Mouse (Mus musculus): ENCODE results near the gene Aak1. TPM values are rescaled to one million over a fixed set of nuclear protein-coding genes. Genes with fewer than 3 reads are reported as not detected.

Aak1 gene
- total and polyA plus RNA-seq, 3 experiments: 2.8 to 21.0 (median 7.1) TPM

- H3K9ac ChIP-seq (ENCODE audit: insufficient read depth, low read depth): peak overlapping the region; percentile 90
- H3K27ac ChIP-seq (ENCODE audit: insufficient read depth, low read depth): no peak overlapping the region; the same call in 1 of the 2 replicates
- no peaks in the 10 kb centered on the region for H3K9me3 ChIP-seq (replicated peaks; ENCODE audit: low read length)
- peak overlapping the region; percentile 91 for H3K4me2 ChIP-seq (ENCODE audit: insufficient read depth, low read depth, poor library complexity, severe bottlenecking)
- TF ChIP-seq UBTF (IDR thresholded peaks at IDR 0.05; ENCODE audit: low read depth, low read length): peak; percentile 70; the same call in 1 of the 2 replicates
- TF ChIP-seq JUND (conservative IDR thresholded peaks at IDR 0.05; ENCODE audit: low read depth, low read length): no peak
- no peak for TF ChIP-seq GABPA (IDR thresholded peaks at IDR 0.05; ENCODE audit: insufficient replicate concordance, low read depth, low read length)
- TF ChIP-seq MYC (IDR thresholded peaks at IDR 0.05; ENCODE audit: low read depth, low read length): 0 out of 2 replicates have a peak, but pooled peaks have one; percentile 17
- no peak for TF ChIP-seq JUN (IDR thresholded peaks at IDR 0.05; ENCODE audit: insufficient read depth, low read depth, low read length)
- TF ChIP-seq ETS1 (conservative IDR thresholded peaks at IDR 0.05; ENCODE audit: low read depth, low read length): no peak
- 0 out of 2 replicates have a peak, but pooled peaks have one; percentile 17 for TF ChIP-seq MAFK (IDR thresholded peaks at IDR 0.05; ENCODE audit: insufficient replicate concordance, low read length)
- TF ChIP-seq CTCF (conservative IDR thresholded peaks at IDR 0.05 in 1 of 2, IDR thresholded peaks at IDR 0.05 in 1 of 2; ENCODE audit: low read depth in 2 of 2, low read length in 2 of 2): 0 out of 4 replicates have a peak, but pooled peaks of 1 of the 2 experiments have one; percentile 7
- TF ChIP-seq CHD2 (IDR thresholded peaks at IDR 0.05; ENCODE audit: low read length): no peak
- no peak for TF ChIP-seq MEF2A (IDR thresholded peaks at IDR 0.05; ENCODE audit: borderline replicate concordance, low read depth, low read length)
- no peak for TF ChIP-seq USF1 (IDR thresholded peaks at IDR 0.05; ENCODE audit: low read depth, low read length)
- no peak for TF ChIP-seq ZC3H11A (IDR thresholded peaks at IDR 0.05; ENCODE audit: low read depth, low read length)
- H3K36me3 ChIP-seq (replicated peaks in 1 of 2; ENCODE audit: control insufficient read depth in 1 of 2, insufficient read depth in 1 of 2, low read length in 1 of 2): peaks cover 0 to 22% of the 10 kb centered on the region in 2 experiments
- DNase-seq (ENCODE audit: extremely low read depth): no peak
- H3K4me3 ChIP-seq (replicated peaks in 1 of 3; ENCODE audit: low read depth in 2 of 3, low read length in 2 of 3, poor library complexity in 1 of 3): peak overlapping the region; percentile 85 to 92 (median 88)
- peaks cover 10% of the 10 kb centered on the region; the same call in 1 of the 2 replicates for H3K79me2 ChIP-seq (replicated peaks; ENCODE audit: control insufficient read depth, extremely low read depth, insufficient read depth, poor library complexity, severe bottlenecking)
- in situ Hi-C loops (cut with MboI; ENCODE audit: low pct_ligation_motif_present, low pct_unique_long_range_greater_than_20kb, low sequenced_read_pairs): no loop called here
- H3K27me3 ChIP-seq (replicated peaks): no peaks in the 10 kb centered on the region
- dilution Hi-C loops (cut with MboI; ENCODE audit: extremely low pct_ligation_motif_present, extremely low pct_unique_long_range_greater_than_20kb, low sequenced_read_pairs): no loop called here
- peaks cover 2 to 36% of the 10 kb centered on the region in 2 experiments; a peak in 2 of 4 replicates for H3K4me1 ChIP-seq (ENCODE audit: control insufficient read depth in 1 of 2, insufficient read depth in 2 of 2)
These were observed 552 bp downstream of the Aak1 start for GRCm38 (mm10) chr6:86849692-86850445.

GRCm38 (mm10) chr6:86850588-86850987 lies 1.3 kb downstream of the Aak1 start:
- peak overlapping the region; percentile 91 for H3K4me2 ChIP-seq (ENCODE audit: insufficient read depth, low read depth, poor library complexity, severe bottlenecking)
- dilution Hi-C loops (cut with MboI; ENCODE audit: extremely low pct_ligation_motif_present, extremely low pct_unique_long_range_greater_than_20kb, low sequenced_read_pairs) (no loop called here), in situ Hi-C loops (cut with MboI; ENCODE audit: low pct_ligation_motif_present, low pct_unique_long_range_greater_than_20kb, low sequenced_read_pairs) (no loop called here)
- H3K4me1 ChIP-seq (ENCODE audit: control insufficient read depth in 1 of 2, insufficient read depth in 2 of 2): peaks cover 2 to 36% of the 10 kb centered on the region in 2 experiments; a peak in 2 of 4 replicates
- TF ChIP-seq TBP (conservative IDR thresholded peaks at IDR 0.05; ENCODE audit: low read depth, low read length) (no peak), MYC (IDR thresholded peaks at IDR 0.05; ENCODE audit: low read depth, low read length) (no peak), MAZ (IDR thresholded peaks at IDR 0.05; ENCODE audit: low read depth, low read length) (no peak), POLR2A (IDR thresholded peaks at IDR 0.05; ENCODE audit: low read depth, low read length) (no peak), HCFC1 (IDR thresholded peaks at IDR 0.05; ENCODE audit: low read depth, low read length) (no peak), JUND (conservative IDR thresholded peaks at IDR 0.05; ENCODE audit: low read depth, low read length) (no peak), ETS1 (conservative IDR thresholded peaks at IDR 0.05; ENCODE audit: low read depth, low read length) (no peak), USF1 (IDR thresholded peaks at IDR 0.05; ENCODE audit: low read depth, low read length) (no peak)
- peaks cover 5 to 29% of the 10 kb centered on the region in 2 experiments for H3K36me3 ChIP-seq (replicated peaks in 1 of 2; ENCODE audit: control insufficient read depth in 1 of 2, insufficient read depth in 1 of 2, low read length in 1 of 2)
- no peak overlapping the region for H3K27ac ChIP-seq (ENCODE audit: insufficient read depth, low read depth)
- no peaks in the 10 kb centered on the region for H3K9me3 ChIP-seq (replicated peaks; ENCODE audit: low read length)
- H3K27me3 ChIP-seq (replicated peaks): no peaks in the 10 kb centered on the region
- H3K79me2 ChIP-seq (replicated peaks; ENCODE audit: control insufficient read depth, extremely low read depth, insufficient read depth, poor library complexity, severe bottlenecking): peaks cover 10% of the 10 kb centered on the region; the same call in 1 of the 2 replicates
- H3K9ac ChIP-seq (ENCODE audit: insufficient read depth, low read depth): peak overlapping the region; percentile 90
- DNase-seq (ENCODE audit: extremely low read depth): no peak
- peak overlapping the region; percentile 85 to 92 (median 88) for H3K4me3 ChIP-seq (replicated peaks in 1 of 3; ENCODE audit: low read depth in 2 of 3, low read length in 2 of 3, poor library complexity in 1 of 3)
